Mouse (Mus musculus) ES-CJ7 (cell line): ENCODE measurements around the gene Nras.

ENCODE experiments used
- DNase-seq: peaks from one replicate; pipeline ENCODE4 v3.0.0; 2011; ENCODE audit warnings: low read depth, low spot score

The Nras gene

GRCm38 (mm10) chr3:103058207-103059157 is at the start of gene Nras:
Nras (plus strand) TSS chr3:103058285.
- DNase-seq: peak; percentile 93

- no peak for DNase-seq
Observed at GRCm38 (mm10) chr3:103017350-103017749, 40.7 kb upstream of the Nras start.

GRCm38 (mm10) chr3:103019462-103019861 is 38.6 kb upstream of the Nras start:
- no peak for DNase-seq

- DNase-seq: peak; percentile 99
Observed at GRCm38 (mm10) chr3:103020249-103020942, 37.7 kb upstream of the Nras start, which contains the start of gene Csde1. Csde1 (plus strand) TSS chr3:103020426.

- DNase-seq: peak; percentile 91
Observed at GRCm38 (mm10) chr3:103020943-103021638, 37.0 kb upstream of the Nras start.

GRCm38 (mm10) chr3:103026174-103026573 is 31.9 kb upstream of the Nras start:
- peak; percentile 51 for DNase-seq

GRCm38 (mm10) chr3:103040285-103040684 is 17.8 kb upstream of the Nras start:
- DNase-seq: no peak

- DNase-seq: no peak
Observed at GRCm38 (mm10) chr3:103040861-103041379, 17.2 kb upstream of the Nras start.

GRCm38 (mm10) chr3:103056016-103056595 is 2.0 kb upstream of the Nras start:
- no peak for DNase-seq

- DNase-seq: no peak
Observed at GRCm38 (mm10) chr3:103057752-103058151, 333 bp upstream of the Nras start.

GRCm38 (mm10) chr3:103066927-103067326 is 8.8 kb downstream of the Nras start:
- DNase-seq: no peak

- DNase-seq: no peak
Observed at GRCm38 (mm10) chr3:103068971-103069370, 10.9 kb downstream of the Nras start.

GRCm38 (mm10) chr3:103073771-103074170 is 15.7 kb downstream of the Nras start, which contains the start of gene Ampd1:
Ampd1 (plus strand) TSS chr3:103074014.
- no peak for DNase-seq

GRCm38 (mm10) chr3:103075871-103076270 is 17.8 kb downstream of the Nras start:
- DNase-seq: no peak

GRCm38 (mm10) chr3:103076476-103076875 is 18.4 kb downstream of the Nras start:
- no peak for DNase-seq

GRCm38 (mm10) chr3:103079301-103079700 is 21.2 kb downstream of the Nras start:
- DNase-seq: no peak

GRCm38 (mm10) chr3:103081051-103081450 is 23.0 kb downstream of the Nras start:
- DNase-seq: peak; percentile 37

GRCm38 (mm10) chr3:103081861-103082453 is 23.9 kb downstream of the Nras start:
- no peak for DNase-seq

GRCm38 (mm10) chr3:103082761-103083160 is 24.7 kb downstream of the Nras start:
- no peak for DNase-seq

- DNase-seq: peak; percentile 98
Observed at GRCm38 (mm10) chr3:103085986-103086385, 27.9 kb downstream of the Nras start.

GRCm38 (mm10) chr3:103091753-103092152 is 33.7 kb downstream of the Nras start:
- no peak for DNase-seq
